Mouse (Mus musculus): ENCODE results near the gene Pde4b.
A peak's percentile ranks its signal among the peaks of the same experiment; 100 is the strongest.

The Pde4b gene

DNA sequence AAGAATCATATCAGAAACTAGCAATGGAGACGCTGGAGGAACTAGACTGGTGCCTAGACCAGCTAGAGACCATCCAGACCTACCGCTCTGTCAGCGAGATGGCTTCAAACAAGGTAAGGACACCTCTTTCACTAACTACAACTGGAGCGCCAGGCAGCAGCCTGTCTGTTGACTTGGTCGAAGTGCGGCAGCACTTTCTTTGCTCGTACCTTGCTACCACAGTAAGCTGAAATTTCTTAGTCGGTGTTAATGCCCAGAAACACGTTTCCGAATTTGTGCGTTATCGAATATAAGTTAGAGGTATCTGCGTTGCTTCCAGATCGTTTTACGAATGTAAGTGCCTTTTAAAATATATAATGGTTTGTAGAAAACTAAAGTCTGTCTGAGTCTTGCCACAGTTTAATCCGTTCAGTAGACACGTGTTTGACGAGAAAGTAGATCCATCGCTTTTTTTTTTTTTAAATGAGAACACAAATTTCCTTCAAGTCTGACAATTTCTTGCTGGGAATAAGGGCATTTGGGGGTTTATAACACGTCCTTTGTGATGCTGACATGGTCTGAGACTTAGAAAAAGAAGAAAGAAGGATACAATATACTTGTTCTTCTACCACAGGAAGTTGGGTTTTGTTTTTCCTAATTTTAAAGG, 483.5 kb downstream of the Pde4b start:
- no peak for DNase-seq (ENCODE audit: low read depth in 1 of 2, low spot score in 2 of 2)

DNA sequence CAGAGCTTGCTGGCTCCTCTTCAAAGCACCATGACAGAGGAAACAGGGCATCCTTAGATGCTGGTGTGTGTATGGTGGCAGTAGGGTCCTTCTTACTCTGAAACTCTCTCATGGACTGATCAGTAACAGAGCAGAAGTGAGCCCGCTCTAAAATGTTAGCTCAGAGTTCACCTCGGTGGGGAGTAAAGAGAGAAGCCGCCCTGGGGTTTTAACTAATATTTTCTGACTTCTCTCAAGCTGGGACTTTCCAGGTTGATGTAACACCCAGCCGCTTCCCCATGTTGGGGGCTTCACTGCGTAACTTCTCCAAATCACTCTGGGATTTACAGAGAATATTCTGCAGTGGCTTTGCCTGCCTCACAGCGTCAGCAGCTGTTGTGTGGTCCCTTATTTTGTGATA, 484.7 kb downstream of the Pde4b start:
- peak; percentile 68 to 79 for DNase-seq (ENCODE audit: low read depth in 1 of 2, low spot score in 2 of 2)

DNA sequence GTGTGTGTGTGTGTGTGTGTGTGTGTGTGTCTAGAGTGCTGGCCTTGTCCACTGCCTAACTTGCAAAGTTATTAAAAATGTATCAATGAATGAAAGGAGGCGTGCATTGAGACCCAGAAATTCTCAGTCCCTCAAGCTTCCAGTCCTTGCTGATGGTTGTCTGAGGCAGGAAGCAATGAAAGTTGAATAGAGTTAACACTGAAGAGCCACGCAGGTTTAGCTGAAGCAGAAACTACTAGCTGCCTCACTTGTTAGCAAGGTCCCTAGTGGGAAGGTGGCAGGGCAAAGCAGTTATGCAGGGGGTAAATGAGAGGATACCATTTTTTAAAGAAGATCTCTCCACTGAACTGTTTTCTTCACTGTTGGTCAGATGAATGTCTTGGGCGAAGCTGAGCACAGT, 485.2 kb downstream of the Pde4b start:
- DNase-seq (ENCODE audit: low read depth in 1 of 2, low spot score in 2 of 2) = no peak

DNA sequence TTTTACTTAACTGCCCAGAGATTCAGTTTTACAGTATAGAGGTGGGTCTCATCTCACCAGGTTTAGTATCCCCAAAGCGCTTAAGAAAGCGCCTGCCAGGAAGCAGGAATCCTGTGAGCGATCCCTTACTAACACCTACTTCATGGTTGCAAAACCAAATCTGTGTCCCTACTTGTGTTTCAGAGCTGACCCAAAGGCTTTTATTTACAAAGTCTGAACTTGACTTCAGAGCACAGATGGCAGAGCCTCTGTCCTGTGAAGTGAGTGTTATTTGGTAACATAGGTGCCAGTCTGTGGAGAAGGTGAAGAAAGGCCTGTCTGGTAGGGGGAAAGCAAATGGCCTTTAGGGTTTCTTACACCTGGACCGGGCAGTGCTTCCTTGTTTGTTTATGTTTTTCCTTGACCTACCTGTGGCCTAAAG, 486.0 kb downstream of the Pde4b start:
- DNase-seq (ENCODE audit: low read depth in 1 of 2, low spot score in 2 of 2) = no peak

DNA sequence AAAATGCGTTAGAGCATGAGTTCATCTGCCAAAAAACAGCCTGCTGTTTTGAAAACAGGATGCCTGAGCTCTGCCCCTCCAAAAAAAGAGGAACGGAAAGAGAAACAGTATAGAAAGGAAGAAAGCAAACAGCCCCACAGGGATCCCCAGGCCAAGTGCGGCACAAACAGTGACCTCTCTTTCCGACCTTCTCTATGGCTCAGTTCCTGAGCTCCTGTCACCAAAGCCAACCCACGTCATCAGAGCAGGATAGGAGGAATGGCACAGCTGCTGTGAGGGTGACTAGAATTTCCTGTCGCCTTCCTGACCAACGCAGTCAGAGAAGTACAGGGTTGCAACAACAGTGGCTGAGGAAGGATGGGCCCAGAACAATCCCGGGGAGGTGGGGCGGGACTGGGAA, 486.9 kb downstream of the Pde4b start:
- peak; percentile 58 to 61 for DNase-seq (ENCODE audit: low read depth in 1 of 2, low spot score in 2 of 2)

DNA sequence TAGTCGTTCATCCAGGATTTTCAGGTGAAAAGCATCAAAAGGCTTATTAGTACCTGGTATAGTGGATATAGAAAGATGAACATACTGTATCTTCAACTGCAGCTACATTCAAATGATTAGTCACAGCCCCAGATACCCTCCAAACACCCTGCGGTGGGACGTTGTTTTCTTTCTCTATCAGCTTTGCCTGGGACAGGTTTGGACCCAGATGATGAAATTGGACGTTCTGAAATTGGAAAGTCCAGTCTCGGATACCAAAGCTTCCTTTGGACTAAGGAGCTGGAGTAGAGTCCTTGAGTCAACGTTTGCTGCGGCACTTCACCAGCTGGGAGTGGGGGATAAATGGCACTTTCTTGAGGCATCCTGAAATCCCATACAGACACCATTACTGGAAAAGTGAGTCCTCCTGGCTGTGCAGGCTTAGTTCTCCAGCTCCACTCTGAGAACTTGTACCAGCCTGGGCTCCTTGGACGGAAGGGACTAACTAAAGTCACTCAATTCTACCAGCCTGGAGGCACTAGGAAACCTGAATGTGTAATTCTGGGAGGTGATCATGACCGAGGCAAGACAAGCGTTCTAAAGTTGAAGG, 487.4 kb downstream of the Pde4b start:
- no peak for DNase-seq (ENCODE audit: low read depth in 1 of 2, low spot score in 2 of 2)

DNA sequence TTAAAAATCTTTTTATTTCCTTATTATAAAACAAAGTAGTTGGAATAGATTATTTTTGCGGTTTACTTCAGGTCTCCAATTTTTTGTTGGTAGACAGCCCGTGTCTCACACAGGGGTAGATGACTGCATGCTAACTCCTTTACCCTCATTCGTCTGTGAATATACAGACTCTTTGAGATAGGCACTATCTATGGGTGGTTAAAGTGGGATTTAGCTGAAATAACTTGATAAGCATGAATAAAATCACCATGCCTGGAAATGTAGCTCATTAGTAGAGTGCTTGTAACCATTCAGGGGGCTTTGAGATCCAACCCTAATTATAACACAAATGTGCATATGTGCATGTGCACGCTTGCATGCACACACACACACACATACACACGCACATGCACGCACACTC, 488.8 kb downstream of the Pde4b start:
- DNase-seq (ENCODE audit: low read depth in 1 of 2, low spot score in 2 of 2) = no peak

DNA sequence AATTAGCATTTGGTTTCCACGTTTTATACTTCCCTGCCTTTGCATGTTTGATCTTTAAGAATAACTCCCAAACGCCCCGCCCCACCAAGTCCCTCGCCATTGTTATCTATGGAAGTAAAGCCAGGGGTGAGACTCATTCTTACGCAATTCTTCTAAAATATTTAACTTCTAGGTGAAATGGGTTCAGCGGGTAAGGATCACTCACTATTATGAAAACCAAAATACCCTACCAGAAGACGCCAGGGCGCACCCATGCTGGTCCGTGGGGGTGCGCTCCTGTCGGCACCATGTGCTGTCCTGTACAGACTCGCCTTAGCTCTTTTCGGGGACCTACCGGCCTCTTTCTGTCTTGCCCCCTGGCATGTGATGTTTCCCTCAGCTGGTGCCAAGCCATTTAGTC, 490.3 kb downstream of the Pde4b start:
- DNase-seq (ENCODE audit: low read depth in 1 of 2, low spot score in 2 of 2) = no peak

DNA sequence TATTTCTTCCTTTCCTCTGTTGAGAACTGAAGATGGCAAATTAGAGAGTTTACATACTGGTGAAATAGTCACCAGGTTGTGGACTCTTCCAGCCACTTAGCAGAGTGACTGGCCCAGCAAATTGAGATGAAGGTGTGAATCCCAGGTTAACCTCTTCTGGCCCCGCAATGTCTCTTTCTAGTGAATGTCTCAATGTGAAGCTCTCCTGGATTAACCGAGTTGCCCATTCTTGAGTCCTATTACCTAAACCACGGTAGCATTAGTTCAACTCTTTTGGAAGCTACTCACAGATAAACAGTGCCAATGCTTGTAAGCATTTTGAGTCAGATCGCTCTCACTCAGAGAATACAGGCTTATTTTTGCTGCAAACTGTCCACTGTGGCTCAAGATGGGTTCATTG, 491.7 kb downstream of the Pde4b start:
- DNase-seq (ENCODE audit: low read depth in 1 of 2, low spot score in 2 of 2) = no peak

DNA sequence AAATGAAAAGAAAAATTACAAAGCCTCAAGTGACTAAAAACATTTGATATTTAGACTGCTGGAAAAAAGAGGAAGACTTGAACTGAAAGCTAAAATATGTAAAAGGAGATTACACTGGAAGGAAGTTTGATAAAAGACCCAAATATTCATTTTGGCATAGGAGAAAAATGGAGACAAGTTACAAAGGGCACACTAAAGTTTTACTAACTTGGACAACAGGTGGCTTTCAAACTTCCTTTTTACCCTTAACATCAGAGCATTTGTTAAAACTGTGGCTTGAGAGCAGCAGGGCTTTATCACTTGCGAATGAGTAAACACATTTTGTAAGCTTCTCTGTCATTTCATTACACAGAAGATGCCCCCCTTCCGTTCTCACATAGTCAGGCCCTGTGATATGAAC, 492.4 kb downstream of the Pde4b start:
- DNase-seq (ENCODE audit: low read depth in 1 of 2, low spot score in 2 of 2) = no peak

DNA sequence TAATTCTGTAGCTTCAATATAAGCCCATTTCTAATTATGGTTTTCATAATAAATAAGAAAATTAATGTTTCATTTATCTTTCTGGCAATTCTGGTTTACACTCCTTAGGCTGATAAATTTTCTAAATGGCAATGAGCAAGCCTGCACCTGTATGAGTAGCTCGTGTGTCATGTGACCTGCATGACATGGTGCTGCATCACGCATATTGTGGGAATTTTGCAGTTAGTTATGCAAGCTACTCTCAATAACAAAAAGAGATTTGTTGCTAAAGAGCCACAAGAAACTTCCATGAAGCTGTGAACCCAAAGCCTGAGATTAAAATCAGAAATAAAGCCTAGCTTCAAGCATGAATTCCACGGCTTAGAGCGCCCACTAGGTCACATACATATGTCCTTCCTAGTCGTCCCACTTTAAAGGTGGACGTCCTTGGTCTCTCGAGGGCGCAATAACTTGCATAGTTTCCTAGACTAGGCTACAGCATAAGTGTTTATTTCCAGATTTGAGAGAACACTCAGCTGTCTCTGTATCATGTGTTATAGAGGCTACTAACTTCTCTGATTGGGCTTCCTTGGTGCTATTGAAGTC, 494.9 kb downstream of the Pde4b start:
- DNase-seq (ENCODE audit: low read depth in 1 of 2, low spot score in 2 of 2) = no peak

DNA sequence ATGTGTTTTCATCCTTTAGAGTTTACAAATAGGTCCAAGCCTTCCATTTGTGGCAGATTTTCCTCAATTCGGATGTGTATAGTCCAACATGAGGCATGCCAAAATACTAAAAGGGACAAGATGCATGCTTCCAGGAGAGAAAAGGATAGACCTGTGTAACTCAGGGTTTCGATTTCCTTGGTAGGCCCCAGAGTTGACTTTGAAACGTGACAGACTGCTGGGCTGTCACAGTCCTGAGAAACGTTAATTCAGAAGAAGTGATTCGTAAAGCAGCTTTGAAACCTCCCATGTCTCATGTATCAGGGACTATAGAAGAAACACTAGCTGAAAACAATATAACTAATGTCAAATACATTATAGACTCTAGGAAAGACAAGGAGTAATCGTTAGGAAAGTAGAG, 495.6 kb downstream of the Pde4b start:
- DNase-seq (ENCODE audit: low read depth in 1 of 2, low spot score in 2 of 2) = no peak

DNA sequence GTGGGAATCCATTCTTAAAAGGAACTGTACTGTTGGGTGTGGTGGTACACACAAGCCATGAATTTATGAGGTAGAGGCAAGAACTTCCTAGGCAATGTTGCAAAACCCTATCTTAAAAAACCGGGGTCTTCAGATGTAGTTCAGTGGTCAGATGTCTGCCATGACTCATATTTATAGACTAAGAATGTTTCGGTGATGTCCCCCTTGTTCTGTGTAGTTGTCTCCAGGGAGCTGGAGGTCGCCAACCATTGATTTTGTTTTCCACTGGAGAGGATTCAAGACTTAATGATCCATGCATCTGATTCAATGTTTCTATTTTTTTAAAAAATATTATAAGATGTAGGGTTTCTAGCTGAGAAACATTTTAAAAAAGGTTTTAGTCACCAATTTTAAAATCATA, 496.1 kb downstream of the Pde4b start:
- DNase-seq (ENCODE audit: low read depth in 1 of 2, low spot score in 2 of 2) = no peak

DNA sequence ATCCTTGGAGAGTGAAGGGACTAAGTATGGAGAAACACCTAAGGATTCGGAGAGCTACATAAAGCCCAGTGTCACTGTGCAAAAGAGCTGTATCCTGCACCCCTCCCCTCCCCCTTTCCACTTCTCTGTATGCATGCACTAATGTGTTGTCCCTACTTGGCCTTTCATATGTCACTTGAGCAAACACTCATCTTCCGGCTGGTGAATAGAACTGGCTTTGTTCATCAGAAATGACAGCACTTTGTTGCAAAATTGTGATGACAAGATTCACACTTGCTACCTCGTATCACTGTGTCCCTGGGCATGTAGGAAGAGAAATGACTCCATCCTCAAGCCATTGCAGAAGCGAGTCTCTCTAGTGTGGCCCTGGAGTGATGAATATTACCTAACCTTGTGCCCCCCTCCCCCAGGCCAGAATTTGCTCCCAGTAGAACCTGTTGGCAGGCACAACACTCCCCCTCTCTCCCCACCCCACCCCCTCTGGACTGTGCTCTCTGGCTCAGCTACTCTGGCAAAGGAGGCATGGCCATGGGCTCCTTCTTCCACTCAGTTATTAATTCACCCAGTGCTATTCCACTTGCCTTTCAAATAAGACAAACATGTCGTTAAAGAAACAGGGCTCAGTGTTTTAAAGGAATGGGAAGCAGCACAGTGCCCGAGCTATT, 497.4 kb downstream of the Pde4b start:
- DNase-seq (ENCODE audit: low read depth in 1 of 2, low spot score in 2 of 2) = no peak

DNA sequence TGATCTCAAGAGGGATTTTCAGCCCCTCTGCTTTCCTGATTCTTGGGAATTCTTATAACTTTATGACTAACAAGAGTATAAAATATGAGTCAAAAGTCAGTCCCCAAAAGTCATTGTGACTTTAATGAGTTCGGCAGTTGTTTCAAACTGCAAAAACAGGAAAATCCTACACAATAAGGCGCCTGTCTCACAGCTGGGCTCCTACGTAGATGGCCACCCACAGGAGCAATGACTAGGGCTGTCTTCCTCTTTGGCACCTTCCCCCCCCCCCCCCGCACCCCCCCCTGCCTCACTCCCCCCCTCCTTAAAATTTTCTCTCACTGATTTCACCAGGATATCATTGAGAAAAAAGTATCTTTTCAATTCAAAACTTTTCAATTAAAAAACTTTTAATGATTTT, 498.2 kb downstream of the Pde4b start:
- no peak for DNase-seq (ENCODE audit: low read depth in 1 of 2, low spot score in 2 of 2)

DNA sequence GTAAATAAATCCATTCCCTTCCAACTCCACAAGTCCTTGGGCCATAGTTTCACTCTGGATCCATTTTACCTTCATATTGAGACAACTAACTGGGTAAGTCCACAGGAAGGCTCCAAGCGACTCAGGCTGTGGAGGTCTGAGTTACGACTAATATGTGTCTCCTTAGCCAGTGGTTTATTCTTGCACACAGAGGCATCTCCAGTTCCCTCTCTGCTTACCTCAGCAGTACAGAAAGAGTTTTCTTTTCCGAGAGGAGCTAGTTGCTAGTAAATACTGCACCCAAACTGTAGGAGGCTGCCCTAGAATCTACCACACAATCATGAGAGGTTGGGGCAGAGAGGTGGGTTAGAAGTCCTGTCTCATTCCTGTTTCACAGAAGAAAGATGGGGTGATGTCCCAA, 499.4 kb downstream of the Pde4b start:
- no peak for DNase-seq (ENCODE audit: low read depth in 1 of 2, low spot score in 2 of 2)

DNA sequence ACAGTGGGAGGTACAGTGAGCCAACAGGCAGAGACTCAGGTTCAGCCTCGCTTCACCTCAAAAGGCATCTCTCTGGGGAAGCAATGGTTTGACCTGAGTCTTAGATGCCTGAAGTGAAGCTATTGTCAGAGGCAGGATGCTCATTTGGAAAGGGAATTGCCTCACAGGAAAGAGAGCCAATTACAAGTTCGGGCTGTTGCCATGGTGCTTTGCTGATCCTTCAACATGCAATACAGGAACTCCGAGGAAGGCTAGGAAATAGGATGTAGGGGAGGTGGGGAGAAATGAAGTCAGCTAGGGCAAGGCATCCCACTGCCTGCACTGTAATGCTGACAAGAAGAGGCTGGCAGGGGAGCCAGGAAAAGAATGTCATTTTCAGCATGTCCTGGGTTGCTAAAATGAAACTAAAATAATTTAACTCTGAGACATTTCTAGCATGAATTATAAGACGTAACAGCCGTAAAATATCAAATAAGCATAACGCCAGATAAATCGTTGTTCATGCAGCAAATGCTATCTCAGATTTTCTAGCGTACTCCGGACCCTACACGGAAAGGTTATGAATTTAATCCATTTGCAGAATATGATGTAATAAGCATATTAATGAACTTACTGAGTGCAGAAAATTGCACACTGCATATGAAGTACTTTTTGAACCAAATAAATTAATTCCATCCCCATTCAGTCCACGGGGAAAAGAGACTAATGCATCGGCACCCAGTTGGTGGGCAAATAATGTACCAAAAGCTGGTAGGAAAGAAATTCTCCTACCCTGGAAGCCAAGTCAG, 501.5 kb downstream of the Pde4b start:
- no peak for DNase-seq (ENCODE audit: low read depth in 1 of 2, low spot score in 2 of 2)

DNA sequence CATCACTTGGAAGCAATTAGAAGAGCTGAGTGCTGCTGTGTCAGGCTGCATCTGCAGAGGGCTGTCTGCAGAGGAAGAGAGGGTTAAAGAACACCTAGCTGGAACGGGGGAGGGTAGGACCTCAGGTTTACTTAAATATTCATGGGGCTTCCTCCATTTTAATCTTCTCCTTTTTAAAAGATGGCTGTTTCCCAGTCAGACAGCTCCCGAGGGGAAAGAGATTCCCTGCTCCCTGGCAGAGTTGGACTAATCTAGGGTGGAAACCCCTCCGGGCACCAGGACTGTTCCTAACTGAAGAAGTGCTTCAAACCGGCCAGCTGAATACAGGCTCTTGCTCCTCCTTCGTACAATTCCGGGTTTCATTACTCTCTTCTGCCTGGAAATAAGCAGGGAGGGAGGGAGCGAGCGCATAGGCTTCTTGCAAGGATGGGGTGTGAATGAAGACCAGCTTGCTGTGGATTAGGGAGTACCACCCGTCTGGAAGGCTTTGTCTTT, 502.2 kb downstream of the Pde4b start:
- no peak for DNase-seq (ENCODE audit: low read depth in 1 of 2, low spot score in 2 of 2)

DNA sequence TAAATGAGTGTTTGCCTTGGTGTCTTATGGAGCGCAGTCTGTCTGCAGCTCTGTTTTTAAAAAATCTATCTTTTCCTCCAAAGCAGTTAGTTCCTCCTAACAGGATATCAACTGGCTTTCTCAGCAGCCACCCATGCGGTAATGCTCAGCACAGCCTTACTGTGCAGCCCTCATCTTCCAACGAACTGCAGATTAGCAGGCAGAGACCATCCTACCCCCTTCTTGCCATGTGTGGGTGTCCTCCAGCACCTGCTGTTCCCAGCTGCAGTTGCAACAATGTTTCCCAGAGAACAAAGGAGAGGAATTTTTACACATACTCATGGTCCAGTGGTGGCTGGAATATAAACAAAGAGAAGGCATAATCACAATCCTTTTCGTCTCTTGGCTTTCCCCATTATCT, 504.5 kb downstream of the Pde4b start:
- no peak for DNase-seq (ENCODE audit: low read depth in 1 of 2, low spot score in 2 of 2)

DNA sequence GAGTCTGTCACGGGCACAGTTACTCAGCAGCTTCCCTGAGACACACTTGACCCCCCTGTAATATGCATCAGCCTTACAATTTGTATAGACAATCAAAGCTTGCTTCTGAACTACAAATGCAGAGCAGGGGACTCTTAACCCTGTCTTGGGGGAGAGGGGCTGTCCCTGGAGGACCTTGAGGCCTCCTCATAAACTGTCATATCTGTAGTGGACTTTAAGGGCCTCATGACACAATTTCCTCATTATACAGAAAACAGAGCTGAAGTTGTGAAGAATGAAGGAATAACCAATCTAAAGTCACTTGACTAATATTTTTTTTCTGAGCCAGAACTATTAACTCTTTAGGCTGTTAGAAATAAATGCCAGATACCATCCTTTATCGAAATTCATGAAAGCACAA, 505.2 kb downstream of the Pde4b start:
- DNase-seq (ENCODE audit: low read depth in 1 of 2, low spot score in 2 of 2) = no peak

DNA sequence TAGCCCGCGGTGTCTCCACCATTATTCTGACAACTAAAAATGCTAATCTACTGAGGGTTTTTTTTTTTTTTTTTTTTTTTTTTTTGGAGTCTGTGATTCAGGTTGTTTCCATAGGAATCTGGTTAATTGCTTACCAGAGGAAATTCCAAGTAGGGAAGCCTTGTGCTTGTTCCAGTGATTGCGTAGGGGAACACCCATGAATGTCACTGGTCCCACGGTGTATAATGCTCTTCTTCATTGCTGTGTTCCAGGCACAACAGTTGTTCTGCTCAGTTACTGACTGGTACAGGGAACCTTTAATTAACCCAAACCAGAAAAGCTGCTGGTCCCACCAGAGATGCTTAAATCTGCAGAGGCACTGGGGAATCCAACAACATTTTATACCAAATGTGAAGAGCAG, 506.3 kb downstream of the Pde4b start:
- no peak for DNase-seq (ENCODE audit: low read depth in 1 of 2, low spot score in 2 of 2)

DNA sequence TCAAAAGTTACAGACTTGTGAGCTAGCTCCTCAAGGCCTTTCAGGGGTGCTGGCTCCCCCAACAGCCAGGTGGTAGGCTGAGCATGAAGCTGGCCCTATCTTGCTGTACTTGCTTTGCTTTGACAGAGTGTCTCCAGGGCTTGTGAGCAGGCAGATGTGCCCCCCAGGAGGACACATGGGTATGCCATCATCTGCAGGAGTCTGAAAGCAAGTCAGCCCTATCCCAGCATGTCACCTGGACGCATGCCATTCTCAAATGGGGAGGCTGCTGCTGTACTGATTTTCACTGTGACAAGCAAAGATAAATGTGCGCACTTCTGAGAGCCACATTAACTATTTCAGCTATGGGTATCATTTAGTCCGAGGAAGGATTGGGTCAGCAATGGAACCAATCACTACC, 507.2 kb downstream of the Pde4b start:
- DNase-seq (ENCODE audit: low read depth in 1 of 2, low spot score in 2 of 2) = no peak
